Mouse (Mus musculus) kidney, embryonic 14.5 days (tissue): Measurements from ENCODE around the gene Foxf2. TPM values are rescaled to one million over a fixed set of nuclear protein-coding genes. Genes with fewer than 3 reads are reported as not detected.

Experiments
- ATAC-seq: fragments of 200-750 bp; cut with Nextera tagmentation; 2 replicates; pipeline ENCODE4 v1.8.0; 2017; ENCODE audit warnings: moderate number of reproducible peaks, mild to moderate bottlenecking, moderate TSS enrichment, moderate library complexity; ENCODE audit not compliant: low FRiP score, low TSS enrichment
- H3K27ac ChIP-seq: fragments of 300-500 bp; sonication (generic); 2 replicates; pipeline ENCODE4 v1.5.1; 2014; ENCODE audit warnings: low read depth, mild to moderate bottlenecking, low read length, moderate library complexity, mixed read lengths
- H3K27me3 ChIP-seq: fragments of 300-500 bp; sonication (generic); 2 replicates; pipeline ENCODE4 v1.6.1; 2014; ENCODE audit warnings: mild to moderate bottlenecking, low read length; ENCODE audit not compliant: control insufficient read depth, insufficient read depth
- H3K36me3 ChIP-seq: fragments of 300-500 bp; sonication (generic); 2 replicates; pipeline ENCODE4 v1.6.1; 2014; ENCODE audit warnings: low read length, mixed read lengths; ENCODE audit not compliant: control insufficient read depth, insufficient read depth
- H3K4me1 ChIP-seq: fragments of 300-500 bp; sonication (generic); 2 replicates; pipeline ENCODE4 v1.6.1; 2014; ENCODE audit warnings: low read length, mixed read lengths; ENCODE audit not compliant: control insufficient read depth, insufficient read depth
- H3K4me2 ChIP-seq: fragments of 300-500 bp; sonication (generic); replicated peaks from 2 replicates; pipeline ENCODE4 v1.6.1; 2014; ENCODE audit warnings: low read depth, mild to moderate bottlenecking, low read length
- H3K4me3 ChIP-seq: fragments of 300-500 bp; sonication (generic); 2 replicates; pipeline ENCODE4 v1.5.1; 2014; ENCODE audit warnings: mild to moderate bottlenecking, low read length
- H3K9ac ChIP-seq: fragments of 300-500 bp; sonication (generic); 2 replicates; pipeline ENCODE4 v1.6.1; 2014; ENCODE audit warnings: low read depth, mild to moderate bottlenecking, low read length, moderate library complexity
- H3K9me3 ChIP-seq: fragments of 300-500 bp; sonication (generic); 2 replicates; pipeline ENCODE4 v1.6.1; 2016; ENCODE audit warnings: low read length; ENCODE audit not compliant: control insufficient read depth
- WGBS: fragments of 180-500 bp; shearing (Covaris S2); extraction: QIAGEN DNeasy Blood & Tissue Kit; methylation state at CpG from one replicate; pipeline ENCODE4 v1.1.7; 2014; 5-methylcytosine and 5-hydroxymethylcytosine counted together
- polyA plus RNA-seq: library from polyadenylated mRNA; unstranded; fragments of >200 nt; fragmentation: Nextera tagmentation; extraction: Ambion mirVana; gene quantifications from 2 replicates; pipeline ENCODE4 v1.2.1, GENCODE M21; 2014

Gene Foxf2
- not detected in 2 replicates for polyA plus RNA-seq

GRCm38 (mm10) chr13:31625333-31626101 lies at the start of gene Foxf2:
Foxf2 (plus strand) TSS chr13:31625816.
- H3K9me3 ChIP-seq: no peaks in the 10 kb centered on the region
- H3K27me3 ChIP-seq: peaks cover 98% of the 10 kb centered on the region
- peak within 1 kb of the TSS; percentile 48 for H3K4me3 ChIP-seq
- peaks cover 15% of the 10 kb centered on the region for H3K4me1 ChIP-seq
- ATAC-seq: peak; percentile 32; the same call in 1 of the 2 replicates
- H3K36me3 ChIP-seq: no peaks in the 10 kb centered on the region
- under 1% methylated on average over 65 of the region's 74 CpGs for WGBS
- peak within 1 kb of the TSS; percentile 18; the same call in 1 of the 2 replicates for H3K9ac ChIP-seq
- no peak within 1 kb of the TSS for H3K27ac ChIP-seq
- peak within 1 kb of the TSS; percentile 79 for H3K4me2 ChIP-seq

DNA sequence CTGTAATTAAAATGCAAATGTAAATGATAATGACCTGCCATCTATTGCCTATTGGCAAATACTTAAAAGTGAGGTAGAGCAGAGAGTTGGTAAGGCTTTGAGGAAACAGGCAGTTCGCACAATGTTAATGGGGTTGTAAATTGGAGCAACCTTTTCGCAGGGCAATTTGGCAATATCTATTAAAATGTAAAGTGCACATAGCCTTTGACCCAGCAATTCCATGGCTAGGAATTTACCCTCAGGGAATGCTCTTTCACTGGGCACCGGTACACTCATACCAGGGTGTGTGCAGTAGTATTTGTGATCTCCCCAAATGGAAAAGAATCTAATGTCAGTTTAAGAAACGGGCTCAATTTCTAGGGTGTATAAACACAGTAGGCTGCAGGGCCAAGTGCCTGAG lies 48.9 kb upstream of the Foxf2 start:
- 26% methylated on average over 4 of the region's 4 CpGs for WGBS
- no peak for ATAC-seq
- H3K9me3 ChIP-seq: no peaks in the 10 kb centered on the region
- H3K27me3 ChIP-seq: no peaks in the 10 kb centered on the region; the same call in 1 of the 2 replicates
- no peak overlapping the region for H3K4me2 ChIP-seq
- H3K9ac ChIP-seq: no peak overlapping the region
- H3K4me3 ChIP-seq: no peak overlapping the region
- no peaks in the 10 kb centered on the region for H3K4me1 ChIP-seq
- H3K27ac ChIP-seq: no peak overlapping the region
- H3K36me3 ChIP-seq: no peaks in the 10 kb centered on the region

DNA sequence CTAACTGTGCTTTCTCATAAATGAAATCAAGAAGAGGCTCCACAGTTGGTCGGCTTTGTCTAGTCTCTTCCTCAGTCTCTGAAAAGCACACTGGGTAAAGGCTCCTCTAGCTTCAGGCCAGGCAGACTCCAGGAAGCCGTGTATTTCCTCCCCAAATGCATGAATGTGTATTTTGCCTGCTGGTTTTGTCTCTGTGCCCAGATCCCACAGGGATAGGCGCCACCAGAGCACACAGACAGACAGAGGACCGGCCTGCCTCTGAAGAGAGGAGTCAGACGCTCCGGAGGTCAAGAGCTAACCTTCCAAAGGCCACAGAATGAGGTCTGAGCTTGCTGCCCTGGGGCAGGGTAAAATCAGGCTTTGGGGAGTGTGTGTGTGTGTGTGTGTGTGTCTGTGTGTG lies 48.0 kb upstream of the Foxf2 start:
- WGBS: 17% methylated on average over 6 of the region's 6 CpGs
- Histone ChIP-seq H3K4me3 (no peak overlapping the region), H3K27me3 (no peaks in the 10 kb centered on the region; the same call in 1 of the 2 replicates), H3K4me2 (no peak overlapping the region), H3K27ac (no peak overlapping the region), H3K9me3 (no peaks in the 10 kb centered on the region), H3K36me3 (no peaks in the 10 kb centered on the region), H3K9ac (no peak overlapping the region), H3K4me1 (no peaks in the 10 kb centered on the region)
- no peak for ATAC-seq

DNA sequence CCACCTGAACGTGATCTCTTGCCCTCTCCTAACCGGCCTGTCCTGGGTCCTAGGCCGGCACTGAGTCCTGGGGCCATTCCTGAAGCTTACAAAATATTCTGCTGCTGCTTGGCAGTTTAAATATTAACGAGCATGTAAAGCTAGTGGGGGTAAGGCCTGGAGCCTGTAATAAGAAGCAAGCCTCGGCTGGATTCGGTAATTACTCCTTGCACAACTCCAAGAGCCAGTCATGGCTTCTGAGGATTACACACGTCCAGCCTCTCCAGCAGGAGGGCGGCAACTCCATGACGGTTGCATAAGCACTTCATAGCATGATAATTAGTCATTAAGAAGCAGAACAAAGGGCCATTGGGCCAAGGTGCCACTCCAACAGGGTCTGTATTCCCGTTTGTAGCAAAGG lies 47.2 kb upstream of the Foxf2 start:
- H3K4me1 ChIP-seq: no peaks in the 10 kb centered on the region
- 52% methylated on average over 10 of the region's 10 CpGs for WGBS
- peak; percentile 46; the same call in 1 of the 2 replicates for ATAC-seq
- no peaks in the 10 kb centered on the region for H3K9me3 ChIP-seq
- H3K4me3 ChIP-seq: no peak overlapping the region
- H3K27me3 ChIP-seq: no peaks in the 10 kb centered on the region; the same call in 1 of the 2 replicates
- H3K9ac ChIP-seq: no peak overlapping the region
- H3K4me2 ChIP-seq: no peak overlapping the region
- H3K27ac ChIP-seq: no peak overlapping the region
- H3K36me3 ChIP-seq: no peaks in the 10 kb centered on the region

- H3K27ac ChIP-seq: no peak overlapping the region
- H3K9me3 ChIP-seq: no peaks in the 10 kb centered on the region
- no peaks in the 10 kb centered on the region for H3K4me1 ChIP-seq
- no peak; the same call in 1 of the 2 replicates for ATAC-seq
- H3K36me3 ChIP-seq: no peaks in the 10 kb centered on the region
- no peak overlapping the region for H3K4me3 ChIP-seq
- H3K9ac ChIP-seq: no peak overlapping the region
- 65% methylated on average over 9 of the region's 9 CpGs for WGBS
- H3K4me2 ChIP-seq: no peak overlapping the region
- no peaks in the 10 kb centered on the region; the same call in 1 of the 2 replicates for H3K27me3 ChIP-seq
These were observed 45.8 kb upstream of the Foxf2 start for GRCm38 (mm10) chr13:31579866-31580265.

DNA sequence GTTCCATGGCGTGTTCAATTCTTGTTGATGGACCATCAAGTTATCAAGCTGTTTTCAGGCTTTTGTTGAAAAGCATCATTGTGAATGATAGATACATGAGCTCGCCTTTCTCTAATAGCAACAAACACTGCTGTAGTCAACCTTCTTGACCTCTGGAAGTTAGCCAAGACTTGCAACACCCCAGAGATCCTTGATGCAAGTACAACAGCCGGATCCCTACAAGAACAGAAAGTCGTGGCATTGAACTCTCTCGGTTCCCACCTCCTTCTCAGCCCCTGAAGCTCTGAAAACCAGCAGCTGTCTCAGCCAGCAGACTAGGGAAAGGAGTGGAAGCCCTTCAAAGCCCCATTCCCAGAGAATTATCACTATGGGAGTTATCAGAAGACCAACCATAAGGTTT lies 38.3 kb upstream of the Foxf2 start:
- Histone ChIP-seq H3K4me3 (no peak overlapping the region), H3K27ac (no peak overlapping the region), H3K36me3 (no peaks in the 10 kb centered on the region), H3K9me3 (no peaks in the 10 kb centered on the region), H3K4me2 (no peak overlapping the region), H3K27me3 (no peaks in the 10 kb centered on the region), H3K4me1 (no peaks in the 10 kb centered on the region), H3K9ac (no peak overlapping the region)
- no peak for ATAC-seq
- 60% methylated on average over 5 of the region's 5 CpGs for WGBS

- Histone ChIP-seq H3K4me3 (no peak overlapping the region), H3K27me3 (no peaks in the 10 kb centered on the region), H3K27ac (no peak overlapping the region), H3K36me3 (no peaks in the 10 kb centered on the region), H3K9me3 (no peaks in the 10 kb centered on the region), H3K9ac (no peak overlapping the region), H3K4me2 (no peak overlapping the region), H3K4me1 (no peaks in the 10 kb centered on the region)
- no peak for ATAC-seq
- 84% methylated on average over 5 of the region's 5 CpGs for WGBS
These were observed 26.0 kb upstream of the Foxf2 start for GRCm38 (mm10) chr13:31599576-31599975.

DNA sequence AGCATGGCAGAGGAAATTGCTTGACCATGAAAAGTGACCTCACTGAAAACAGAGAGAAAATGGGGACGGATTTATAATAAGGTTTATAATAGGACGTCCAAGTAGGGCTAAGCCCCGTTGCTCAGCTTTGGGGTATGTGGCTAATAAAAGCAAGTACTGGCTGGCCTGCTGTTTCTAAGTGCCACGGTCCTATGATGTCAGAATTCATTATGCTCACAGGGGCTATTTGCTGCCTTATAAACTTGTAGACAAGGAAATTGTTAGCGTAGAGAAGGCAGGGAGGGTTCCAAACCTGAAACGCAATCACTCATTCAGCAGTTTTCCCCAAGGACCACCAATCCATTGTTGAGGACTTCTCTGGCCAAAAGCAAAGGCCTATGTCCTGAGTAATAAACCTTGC lies 21.7 kb upstream of the Foxf2 start:
- no peak overlapping the region for H3K4me2 ChIP-seq
- WGBS: 75% methylated on average over 6 of the region's 6 CpGs
- ATAC-seq: no peak

GRCm38 (mm10) chr13:31614724-31615465 lies 10.7 kb upstream of the Foxf2 start:
- no peak overlapping the region for H3K4me3 ChIP-seq

More for the DNA sequence above, 21.7 kb upstream of the Foxf2 start:
- Histone ChIP-seq H3K4me1 (no peaks in the 10 kb centered on the region), H3K9ac (no peak overlapping the region), H3K9me3 (no peaks in the 10 kb centered on the region), H3K36me3 (no peaks in the 10 kb centered on the region), H3K4me3 (no peak overlapping the region), H3K27ac (no peak overlapping the region), H3K27me3 (0 out of 2 replicates have a peak, but pooled peaks cover 3% of the 10 kb centered on the region)

More at GRCm38 (mm10) chr13:31614724-31615465, 10.7 kb upstream of the Foxf2 start:
- Histone ChIP-seq H3K4me2 (no peak overlapping the region), H3K9me3 (no peaks in the 10 kb centered on the region; the same call in 1 of the 2 replicates), H3K27ac (no peak overlapping the region), H3K27me3 (peaks cover 87% of the 10 kb centered on the region), H3K4me1 (peaks cover 2% of the 10 kb centered on the region; the same call in 1 of the 2 replicates), H3K9ac (no peak overlapping the region), H3K36me3 (no peaks in the 10 kb centered on the region)
- 1% methylated on average over 38 of the region's 38 CpGs for WGBS
- no peak for ATAC-seq
